Mouse (Mus musculus): ENCODE data around the gene Rev3l.
"Not testable (repeated sequence)": the region's sequence is repeated elsewhere in the genome, so short reads cannot be mapped to it uniquely, and the experiment has no call there.

The Rev3l gene

GRCm38 (mm10) chr10:39778305-39778704 lies 46.4 kb downstream of the Rev3l start:
- no peak for DNase-seq (ENCODE audit: extremely low spot score, low read depth, low spot score)

GRCm38 (mm10) chr10:39785241-39785640 lies 53.3 kb downstream of the Rev3l start:
- DNase-seq (ENCODE audit: extremely low spot score, low read depth, low spot score): no peak

GRCm38 (mm10) chr10:39793295-39793694 lies 61.4 kb downstream of the Rev3l start:
- DNase-seq (ENCODE audit: extremely low spot score, low read depth, low spot score): no peak

GRCm38 (mm10) chr10:39811507-39811906 lies 79.6 kb downstream of the Rev3l start:
- DNase-seq (ENCODE audit: extremely low spot score, low read depth, low spot score): peak; percentile 14

- no peak for DNase-seq (ENCODE audit: extremely low spot score, low read depth, low spot score)
Measured at GRCm38 (mm10) chr10:39842621-39843020, 110.7 kb downstream of the Rev3l start.

- no peak for DNase-seq (ENCODE audit: extremely low spot score, low read depth, low spot score)
Measured at GRCm38 (mm10) chr10:39865509-39865908, 133.6 kb downstream of the Rev3l start.

GRCm38 (mm10) chr10:39888621-39889020 lies 156.7 kb downstream of the Rev3l start:
- DNase-seq (ENCODE audit: extremely low spot score, low read depth, low spot score): no peak

- DNase-seq (ENCODE audit: extremely low spot score, low read depth, low spot score): no peak
Measured at GRCm38 (mm10) chr10:39893702-39894697, 162.1 kb downstream of the Rev3l start.

- no peak for DNase-seq (ENCODE audit: extremely low spot score, low read depth, low spot score)
Measured at GRCm38 (mm10) chr10:39896503-39896902, 164.6 kb downstream of the Rev3l start.

- peak; percentile 70 for DNase-seq (ENCODE audit: extremely low spot score, low read depth, low spot score)
Measured at GRCm38 (mm10) chr10:39898874-39899371, 167.0 kb downstream of the Rev3l start, which contains the start of gene Mfsd4b4. Gene Mfsd4b4, minus strand, starts transcription at chr10:39899238.

- no peak for DNase-seq (ENCODE audit: extremely low spot score, low read depth, low spot score)
Measured at GRCm38 (mm10) chr10:39904191-39904590, 172.3 kb downstream of the Rev3l start.

- DNase-seq (ENCODE audit: extremely low spot score, low read depth, low spot score): no peak
Measured at GRCm38 (mm10) chr10:39906799-39907658, 175.1 kb downstream of the Rev3l start.

- DNase-seq (ENCODE audit: extremely low spot score, low read depth, low spot score): no peak
Measured at GRCm38 (mm10) chr10:39908768-39909441, 177.0 kb downstream of the Rev3l start.

- DNase-seq (ENCODE audit: extremely low spot score, low read depth, low spot score): no peak
Measured at GRCm38 (mm10) chr10:39912616-39913015, 180.7 kb downstream of the Rev3l start.

GRCm38 (mm10) chr10:39924556-39924955 lies 192.6 kb downstream of the Rev3l start:
- not testable (repeated sequence) for DNase-seq (ENCODE audit: extremely low spot score, low read depth, low spot score)

Data from hindlimb bud, embryonic 11.5 days (tissue).